Mouse (Mus musculus) midbrain, embryonic 12.5 days (tissue): Measurements from ENCODE around the gene Naxd. TPM values are rescaled to one million over a fixed set of nuclear protein-coding genes. Genes with fewer than 3 reads are reported as not detected.
"Not testable (repeated sequence)": the region's sequence is repeated elsewhere in the genome, so short reads cannot be mapped to it uniquely, and the experiment has no call there.

Source experiments
- ATAC-seq: fragments of 200-750 bp; cut with Nextera tagmentation; 2 replicates; pipeline ENCODE4 v1.8.0; 2017; ENCODE audit warnings: low read depth, moderate TSS enrichment, moderate library complexity; ENCODE audit not compliant: low FRiP score
- H3K27ac ChIP-seq: fragments of 300-500 bp; sonication (generic); replicated peaks from 2 replicates; pipeline ENCODE4 v1.5.1; 2016; ENCODE audit warnings: mild to moderate bottlenecking
- H3K27me3 ChIP-seq: fragments of 300-500 bp; sonication (generic); 2 replicates; pipeline ENCODE4 v1.6.1; 2016; ENCODE audit warnings: mild to moderate bottlenecking
- H3K36me3 ChIP-seq: fragments of 300-500 bp; sonication (generic); 2 replicates; pipeline ENCODE4 v1.6.1; 2016
- H3K4me1 ChIP-seq: fragments of 300-500 bp; sonication (generic); 2 replicates; pipeline ENCODE4 v1.6.1; 2016
- H3K4me2 ChIP-seq: fragments of 300-500 bp; sonication (generic); replicated peaks from 2 replicates; pipeline ENCODE4 v1.6.1; 2016; ENCODE audit warnings: mild to moderate bottlenecking, moderate library complexity
- H3K4me3 ChIP-seq: fragments of 300-500 bp; sonication (generic); 2 replicates; pipeline ENCODE4 v1.5.1; 2016; ENCODE audit warnings: mild to moderate bottlenecking
- H3K9ac ChIP-seq: fragments of 300-500 bp; sonication (generic); replicated peaks from 2 replicates; pipeline ENCODE4 v1.6.1; 2016; ENCODE audit warnings: mild to moderate bottlenecking, moderate library complexity
- H3K9me3 ChIP-seq: fragments of 300-500 bp; sonication (generic); 2 replicates; pipeline ENCODE4 v1.6.1; 2016; ENCODE audit warnings: mild to moderate bottlenecking
- WGBS: fragments of 180-500 bp; shearing (Covaris S2); methylation state at CpG from one replicate; pipeline ENCODE4 v1.1.7; 2016; 5-methylcytosine and 5-hydroxymethylcytosine counted together
- polyA plus RNA-seq: library from polyadenylated mRNA; unstranded; fragments of >200 nt; fragmentation: Nextera tagmentation; extraction: Ambion mirVana; gene quantifications from 2 replicates; pipeline ENCODE4 v1.2.1, GENCODE M21; 2016

The Naxd gene
- polyA plus RNA-seq, 1 experiment from 2014 or later: 122 TPM

DNA sequence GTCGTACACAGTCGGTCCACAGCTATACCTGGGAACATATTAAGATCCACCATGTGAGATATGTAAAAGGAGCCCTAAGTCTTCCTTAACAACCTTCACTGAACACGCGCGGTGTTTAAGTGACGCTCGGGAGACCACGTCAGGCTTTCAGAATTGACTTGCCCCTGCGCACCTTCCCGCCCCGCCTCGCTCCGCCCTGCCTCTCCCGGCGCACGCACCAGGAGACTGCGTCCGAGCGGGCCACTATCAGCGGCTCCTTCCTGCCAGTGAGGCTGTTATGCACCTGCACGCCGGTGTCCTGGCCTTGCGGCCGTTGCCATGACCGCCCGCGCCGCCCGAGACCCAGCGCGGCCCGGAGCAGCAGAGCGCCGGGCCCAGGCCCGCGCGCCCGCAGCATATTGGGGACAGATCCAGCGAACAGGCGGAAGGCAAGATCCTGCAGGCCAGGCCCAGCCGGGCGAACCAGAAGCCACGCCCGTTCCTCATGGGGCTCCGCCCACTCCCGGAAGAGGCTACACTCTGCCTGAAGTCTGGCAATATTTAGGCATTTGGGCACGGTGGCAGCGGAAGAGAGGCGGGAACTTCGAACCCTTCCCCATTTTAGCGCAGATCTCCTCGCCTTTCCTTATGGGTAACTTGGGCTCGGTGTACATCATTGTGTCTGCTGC, 53.1 kb downstream of the Naxd start, which contains the start of gene Cars2:
TSS of gene Cars2 (minus strand) at position 503 of the 668 bp plus-strand sequence.
- Histone ChIP-seq H3K4me1 (peaks cover 27% of the 10 kb centered on the region), H3K9ac (peak within 1 kb of the TSS; percentile 81), H3K4me3 (peak within 1 kb of the TSS; percentile 73), H3K27ac (peak within 1 kb of the TSS; percentile 84), H3K9me3 (no peaks in the 10 kb centered on the region), H3K27me3 (no peaks in the 10 kb centered on the region), H3K36me3 (peaks cover 5% of the 10 kb centered on the region; the same call in 1 of the 2 replicates), H3K4me2 (peak within 1 kb of the TSS; percentile 80)
- peak; percentile 64 for ATAC-seq
- under 1% methylated on average over 53 of the region's 53 CpGs for WGBS

DNA sequence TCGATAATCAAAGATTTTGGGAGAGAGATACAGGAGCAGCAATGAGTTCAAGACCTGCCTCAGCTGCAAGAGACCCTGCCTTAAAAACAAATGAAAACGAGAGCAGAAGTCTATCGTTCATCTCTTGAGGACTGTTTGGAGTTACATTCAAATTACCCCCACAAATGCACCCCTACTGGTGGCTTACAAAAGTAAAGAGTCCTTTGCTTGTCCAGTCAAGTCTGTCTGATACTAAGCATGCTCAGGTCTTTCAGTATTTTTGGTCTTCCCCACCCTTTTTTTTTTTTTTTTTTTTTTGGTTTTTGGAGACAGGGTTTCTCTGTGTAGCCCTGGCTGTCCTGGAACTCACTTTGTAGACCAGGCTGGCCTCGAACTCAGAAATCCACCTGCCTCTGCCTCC, 54.2 kb downstream of the Naxd start:
- not testable (repeated sequence) for H3K9ac ChIP-seq, H3K4me3 ChIP-seq, H3K4me2 ChIP-seq, H3K27me3 ChIP-seq, H3K9me3 ChIP-seq, H3K36me3 ChIP-seq, H3K27ac ChIP-seq, ATAC-seq
- H3K4me1 ChIP-seq: peaks cover 27% of the 10 kb centered on the region
- 83% methylated on average over 4 of the region's 4 CpGs for WGBS

DNA sequence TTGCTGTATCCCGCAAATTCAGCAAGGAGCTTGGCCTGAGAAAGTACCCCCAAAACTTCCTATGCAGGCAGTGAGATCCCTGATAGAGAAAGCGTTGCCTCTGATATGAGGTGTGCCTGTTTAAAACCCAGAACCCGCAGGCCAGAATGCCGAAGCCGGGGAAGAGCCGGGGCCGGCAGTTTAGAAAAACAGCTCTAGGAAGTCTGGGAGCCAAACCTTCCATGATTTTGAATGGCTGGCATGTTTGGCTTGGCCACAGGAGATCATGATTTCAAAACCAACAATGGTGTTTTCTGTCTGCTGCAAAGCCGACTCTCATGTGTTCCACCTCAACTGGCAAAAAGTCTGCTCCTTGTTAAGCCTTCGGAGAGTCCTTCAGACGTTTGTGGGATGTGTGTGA, 55.1 kb downstream of the Naxd start:
- Histone ChIP-seq H3K27ac (no peak overlapping the region), H3K36me3 (no peaks in the 10 kb centered on the region), H3K4me3 (no peak overlapping the region), H3K9ac (no peak overlapping the region), H3K9me3 (no peaks in the 10 kb centered on the region), H3K4me1 (peaks cover 27% of the 10 kb centered on the region), H3K27me3 (no peaks in the 10 kb centered on the region), H3K4me2 (no peak overlapping the region)
- 86% methylated on average over 10 of the region's 10 CpGs for WGBS
- no peak for ATAC-seq

GRCm38 (mm10) chr8:11554799-11555719, 57.8 kb downstream of the Naxd start, which contains the start of gene Ing1:
Gene Ing1 (plus strand): TSS chr8:11555571.
- peak within 1 kb of the TSS; percentile 100 for H3K27ac ChIP-seq
- 1% methylated on average over 51 of the region's 52 CpGs for WGBS
- H3K36me3 ChIP-seq: no peaks in the 10 kb centered on the region
- H3K27me3 ChIP-seq: no peaks in the 10 kb centered on the region
- no peaks in the 10 kb centered on the region for H3K9me3 ChIP-seq
- H3K4me2 ChIP-seq: peak within 1 kb of the TSS; percentile 75
- peak within 1 kb of the TSS; percentile 98 for H3K9ac ChIP-seq
- peak; percentile 83 for ATAC-seq
- peak within 1 kb of the TSS; percentile 77 for H3K4me3 ChIP-seq
- H3K4me1 ChIP-seq: peaks cover 32% of the 10 kb centered on the region

- Histone ChIP-seq H3K4me3 (peak overlapping the region; percentile 77), H3K9me3 (no peaks in the 10 kb centered on the region), H3K4me2 (peak overlapping the region; percentile 75), H3K4me1 (peaks cover 29% of the 10 kb centered on the region), H3K36me3 (no peaks in the 10 kb centered on the region), H3K27me3 (no peaks in the 10 kb centered on the region), H3K27ac (peak overlapping the region; percentile 100), H3K9ac (peak overlapping the region; percentile 98)
- ATAC-seq: peak; percentile 87
- WGBS: under 1% methylated on average over 101 of the region's 103 CpGs
These were observed 58.6 kb downstream of the Naxd start for GRCm38 (mm10) chr8:11555720-11556591.

- peaks cover 8% of the 10 kb centered on the region for H3K36me3 ChIP-seq
- H3K27me3 ChIP-seq: no peaks in the 10 kb centered on the region
- peak overlapping the region; percentile 98 for H3K9ac ChIP-seq
- peak overlapping the region; percentile 100 for H3K27ac ChIP-seq
- ATAC-seq: no peak
- under 1% methylated on average over 78 of the region's 85 CpGs for WGBS
- peak overlapping the region; percentile 77 for H3K4me3 ChIP-seq
- H3K4me1 ChIP-seq: peaks cover 25% of the 10 kb centered on the region
- peak overlapping the region; percentile 75 for H3K4me2 ChIP-seq
- H3K9me3 ChIP-seq: no peaks in the 10 kb centered on the region
These were observed 59.6 kb downstream of the Naxd start for GRCm38 (mm10) chr8:11556691-11557423.

DNA sequence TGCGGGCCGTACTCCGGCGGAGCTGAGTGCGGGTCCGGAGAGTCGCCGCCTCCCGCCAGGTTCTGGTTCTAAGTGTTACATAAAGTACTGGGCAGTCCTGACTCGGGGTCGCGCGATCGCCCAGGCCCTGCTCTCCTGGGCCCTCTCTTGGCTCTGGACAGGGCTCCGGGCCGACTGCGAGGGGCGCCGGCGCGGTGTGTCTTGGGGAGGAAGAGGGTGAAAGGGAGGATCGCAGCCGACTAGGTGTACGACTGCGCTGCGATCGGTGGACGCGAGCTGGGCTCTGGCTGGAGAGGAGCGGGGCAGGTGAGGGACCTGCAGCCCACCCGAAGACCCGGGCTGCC, 60.1 kb downstream of the Naxd start:
- no peaks in the 10 kb centered on the region for H3K9me3 ChIP-seq
- peak overlapping the region; percentile 75 for H3K4me2 ChIP-seq
- WGBS: under 1% methylated on average over 32 of the region's 32 CpGs
- peaks cover 25% of the 10 kb centered on the region for H3K4me1 ChIP-seq
- peak overlapping the region; percentile 77 for H3K4me3 ChIP-seq
- H3K36me3 ChIP-seq: peaks cover 12% of the 10 kb centered on the region
- H3K27ac ChIP-seq: peak overlapping the region; percentile 100
- no peaks in the 10 kb centered on the region for H3K27me3 ChIP-seq
- no peak for ATAC-seq
- H3K9ac ChIP-seq: peak overlapping the region; percentile 98

DNA sequence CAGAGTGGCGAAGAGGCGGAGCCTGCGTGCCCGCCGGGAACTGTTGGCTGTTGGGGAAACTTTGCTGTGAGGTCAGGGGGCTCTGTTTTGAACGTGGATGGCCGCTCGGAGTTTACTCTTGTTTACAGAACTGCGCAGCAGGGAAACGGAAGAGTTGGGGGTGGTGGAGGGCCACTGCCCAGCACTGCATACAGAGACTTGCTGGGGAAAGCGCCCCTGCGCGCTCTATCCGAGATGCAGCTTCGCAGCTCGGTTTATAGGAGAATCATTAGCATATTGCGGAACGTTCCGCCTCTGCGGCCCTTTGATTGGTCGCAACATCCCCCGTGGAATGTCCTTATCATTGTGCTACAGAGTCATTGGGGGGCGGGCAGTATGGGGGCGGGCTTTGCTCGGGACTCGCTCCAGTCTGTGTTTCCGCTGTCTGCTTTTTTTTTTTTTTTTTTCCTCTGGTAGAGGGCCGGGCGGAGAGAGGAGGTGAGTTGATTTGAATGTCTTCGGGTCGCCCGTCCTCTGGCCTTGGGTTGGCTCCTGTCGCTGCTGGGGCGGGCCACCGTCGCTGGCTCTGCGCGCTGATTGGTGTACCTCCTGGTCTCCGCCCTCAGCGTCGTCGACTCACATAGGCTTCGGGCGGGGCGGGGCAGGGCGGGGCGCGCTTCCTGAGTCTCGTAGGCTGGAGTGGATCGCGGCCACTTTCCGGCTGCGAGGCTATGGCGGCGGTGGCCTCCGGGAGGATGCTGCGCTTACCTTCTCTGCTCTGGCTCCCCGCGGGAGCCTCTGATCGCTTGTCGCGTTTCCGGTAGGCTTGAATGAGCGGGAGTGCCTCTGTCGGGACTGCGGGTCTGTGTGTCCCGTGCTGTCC, 60.7 kb downstream of the Naxd start:
- H3K4me1 ChIP-seq: peaks cover 25% of the 10 kb centered on the region
- peak overlapping the region; percentile 77 for H3K4me3 ChIP-seq
- peak overlapping the region; percentile 98 for H3K9ac ChIP-seq
- H3K9me3 ChIP-seq: no peaks in the 10 kb centered on the region
- peaks cover 13% of the 10 kb centered on the region for H3K36me3 ChIP-seq
- WGBS: under 1% methylated on average over 67 of the region's 67 CpGs
- no peaks in the 10 kb centered on the region for H3K27me3 ChIP-seq
- peak overlapping the region; percentile 75 for H3K4me2 ChIP-seq
- ATAC-seq: peak; percentile 79
- peak overlapping the region; percentile 100 for H3K27ac ChIP-seq

- Histone ChIP-seq H3K4me1 (peaks cover 16% of the 10 kb centered on the region), H3K9ac (no peak overlapping the region), H3K36me3 (peaks cover 28% of the 10 kb centered on the region), H3K4me2 (peak overlapping the region; percentile 67), H3K9me3 (0 out of 2 replicates have a peak, but pooled peaks cover 1% of the 10 kb centered on the region), H3K27me3 (no peaks in the 10 kb centered on the region), H3K4me3 (no peak overlapping the region), H3K27ac (no peak overlapping the region)
- no peak for ATAC-seq
- 78% methylated on average over 3 of the region's 3 CpGs for WGBS
These were observed 62.2 kb downstream of the Naxd start for GRCm38 (mm10) chr8:11559511-11559910.

- Histone ChIP-seq H3K36me3 (peaks cover 35% of the 10 kb centered on the region), H3K9ac (no peak overlapping the region), H3K4me3 (no peak overlapping the region), H3K27me3 (no peaks in the 10 kb centered on the region), H3K27ac (no peak overlapping the region), H3K9me3 (0 out of 2 replicates have a peak, but pooled peaks cover 4% of the 10 kb centered on the region), H3K4me2 (no peak overlapping the region; the same call in 1 of the 2 replicates), H3K4me1 (peaks cover 12% of the 10 kb centered on the region)
- WGBS: 84% methylated on average over 9 of the region's 9 CpGs
- no peak for ATAC-seq
These were observed 62.9 kb downstream of the Naxd start for GRCm38 (mm10) chr8:11560220-11560619.
